Mouse (Mus musculus) bone marrow, adult 2 months (tissue): ENCODE data around the gene Nup35.

ENCODE experiments used
- CTCF ChIP-seq: fragments of 200-500 bp; IDR thresholded peaks from 2 replicates; pipeline ENCODE4 v1.5.1; 2011; ENCODE audit warnings: low read length, control low read depth; ENCODE audit not compliant: control insufficient read depth, insufficient read depth
- POLR2A ChIP-seq: fragments of 200-500 bp; IDR thresholded peaks from 2 replicates; pipeline ENCODE4 v1.6.1; 2011; ENCODE audit warnings: low read depth, mild to moderate bottlenecking, control low read depth, low read length, borderline replicate concordance; ENCODE audit not compliant: control insufficient read depth

DNA sequence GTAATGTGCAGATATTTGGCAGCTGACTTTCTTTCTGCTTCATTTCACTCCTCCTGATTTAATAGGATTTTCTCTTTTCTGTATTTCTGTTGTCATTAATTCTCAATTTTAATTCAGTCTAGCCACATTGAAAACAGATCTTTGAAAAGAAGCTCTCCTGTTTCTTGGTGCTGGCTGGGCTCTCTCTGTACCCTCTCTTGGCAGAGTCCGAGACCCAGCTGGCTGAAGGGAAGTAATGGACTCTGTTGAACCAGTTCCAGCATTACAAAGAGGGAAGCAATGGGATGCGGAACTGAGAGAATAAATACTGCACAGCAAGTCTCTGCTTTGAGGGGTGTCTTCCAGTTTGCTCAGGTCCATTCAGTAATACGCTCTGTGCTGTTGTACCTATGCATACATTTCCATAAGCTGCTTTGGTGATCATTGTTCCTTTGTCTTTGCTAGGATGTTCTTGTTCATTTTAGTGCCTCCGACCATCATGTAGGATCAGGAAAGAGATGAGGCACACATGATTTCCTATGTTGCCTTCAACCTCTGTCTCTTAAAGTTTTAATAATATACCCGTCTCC, 50.4 kb downstream of the Nup35 start:
- TF ChIP-seq CTCF, result no peak
- no peak for TF ChIP-seq POLR2A
